Mouse (Mus musculus) liver, embryonic 12.5 days (tissue): ENCODE data around the gene Cd79a. TPM values are rescaled to one million over a fixed set of nuclear protein-coding genes. Genes with fewer than 3 reads are reported as not detected.
A peak's percentile ranks its signal among the peaks of the same experiment; 100 is the strongest.

ENCODE experiments used
- ATAC-seq: fragments of 200-750 bp; cut with Nextera tagmentation; 2 replicates; pipeline ENCODE4 v1.8.0; 2017; ENCODE audit warnings: moderate number of reproducible peaks, mild to moderate bottlenecking, moderate library complexity
- H3K27ac ChIP-seq: fragments of 300-500 bp; sonication (generic); 2 replicates; pipeline ENCODE4 v1.5.1; 2016; ENCODE audit warnings: mild to moderate bottlenecking
- H3K27me3 ChIP-seq: fragments of 300-500 bp; sonication (generic); replicated peaks from 2 replicates; pipeline ENCODE4 v1.6.1; 2016; ENCODE audit warnings: mild to moderate bottlenecking, moderate library complexity
- H3K36me3 ChIP-seq: fragments of 300-500 bp; sonication (generic); 2 replicates; pipeline ENCODE4 v1.6.1; 2016; ENCODE audit warnings: mild to moderate bottlenecking, moderate library complexity
- H3K4me1 ChIP-seq: fragments of 300-500 bp; sonication (generic); 2 replicates; pipeline ENCODE4 v1.6.1; 2016
- H3K4me2 ChIP-seq: fragments of 300-500 bp; sonication (generic); 2 replicates; pipeline ENCODE4 v1.6.1; 2016; ENCODE audit warnings: mild to moderate bottlenecking, moderate library complexity
- H3K4me3 ChIP-seq: fragments of 300-500 bp; sonication (generic); 2 replicates; pipeline ENCODE4 v1.5.1; 2016; ENCODE audit warnings: mild to moderate bottlenecking, moderate library complexity
- H3K9ac ChIP-seq: fragments of 300-500 bp; sonication (generic); 2 replicates; pipeline ENCODE4 v1.6.1; 2016; ENCODE audit warnings: mild to moderate bottlenecking, moderate library complexity
- H3K9me3 ChIP-seq: fragments of 300-500 bp; sonication (generic); replicated peaks from 2 replicates; pipeline ENCODE4 v1.6.1; 2016; ENCODE audit warnings: mild to moderate bottlenecking, moderate library complexity
- WGBS: fragments of 180-500 bp; shearing (Covaris S2); methylation state at CpG from one replicate; pipeline ENCODE4 v1.1.7; 2016; ENCODE audit not compliant: insufficient replicate concordance; 5-methylcytosine and 5-hydroxymethylcytosine counted together
- polyA plus RNA-seq: library from polyadenylated mRNA; unstranded; fragments of >200 nt; fragmentation: Nextera tagmentation; extraction: Ambion mirVana; gene quantifications from 2 replicates; pipeline ENCODE4 v1.2.1, GENCODE M21; 2016

Cd79a gene
- polyA plus RNA-seq, 1 experiment from 2014 or later = not detected

DNA sequence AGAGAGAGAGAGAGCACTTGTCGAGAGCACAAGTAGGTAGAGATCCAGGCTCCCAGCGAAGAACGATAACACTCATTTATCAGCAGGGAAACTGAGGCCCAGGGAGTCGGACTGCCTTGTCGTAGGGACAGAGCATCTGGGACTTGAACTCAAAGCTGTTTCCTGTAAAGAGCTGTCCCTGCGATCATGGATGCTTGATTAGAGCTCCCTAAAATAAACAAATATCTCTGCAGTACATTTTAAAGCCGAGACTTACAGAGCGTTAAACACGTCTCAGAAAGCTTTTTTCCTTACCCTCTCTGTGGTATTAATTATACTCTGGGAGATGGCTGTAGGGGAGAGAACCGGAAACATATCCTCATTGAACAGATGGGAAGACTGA is 6.3 kb downstream of the Cd79a start:
- Histone ChIP-seq H3K4me2 (peak overlapping the region; percentile 91), H3K36me3 (peaks cover 11% of the 10 kb centered on the region), H3K27me3 (no peaks in the 10 kb centered on the region), H3K4me3 (peak overlapping the region; percentile 76), H3K27ac (peak overlapping the region; percentile 90), H3K9me3 (no peaks in the 10 kb centered on the region), H3K9ac (peak overlapping the region; percentile 75), H3K4me1 (peaks cover 64% of the 10 kb centered on the region)
- ATAC-seq = no peak
- WGBS = 12% methylated on average over 10 of the region's 10 CpGs

- peaks cover 17% of the 10 kb centered on the region for H3K36me3 ChIP-seq
- peak overlapping the region; percentile 87 for H3K9ac ChIP-seq
- ATAC-seq = peak; percentile 94
- peak overlapping the region; percentile 90 for H3K27ac ChIP-seq
- no peaks in the 10 kb centered on the region for H3K9me3 ChIP-seq
- H3K27me3 ChIP-seq = no peaks in the 10 kb centered on the region
- peaks cover 64% of the 10 kb centered on the region for H3K4me1 ChIP-seq
- 1% methylated on average over 30 of the region's 30 CpGs for WGBS
- H3K4me2 ChIP-seq = peak overlapping the region; percentile 91
- H3K4me3 ChIP-seq = peak overlapping the region; percentile 76
Observed at GRCm38 (mm10) chr7:24904070-24904483, 6.9 kb downstream of the Cd79a start.

DNA sequence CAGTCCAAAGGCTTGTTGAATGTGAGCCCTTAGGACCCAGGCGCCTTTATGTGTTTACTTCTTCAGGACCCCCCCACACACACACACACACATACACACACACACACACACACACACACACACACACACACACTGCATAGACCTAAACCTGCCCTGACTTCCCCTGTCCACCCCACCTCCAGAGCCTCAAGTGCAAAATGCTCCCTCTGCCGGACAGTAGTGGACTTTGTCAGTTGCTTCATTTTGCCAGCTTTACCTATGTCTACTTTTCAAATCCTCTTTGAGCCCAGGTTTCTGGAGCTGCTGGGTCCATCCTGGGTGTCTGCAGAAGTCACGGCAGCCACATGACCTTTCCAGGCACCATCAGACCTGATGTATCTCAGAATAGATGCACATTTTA is 7.8 kb downstream of the Cd79a start:
- H3K36me3 ChIP-seq = peaks cover 25% of the 10 kb centered on the region
- H3K4me1 ChIP-seq = peaks cover 64% of the 10 kb centered on the region
- H3K9ac ChIP-seq = peak overlapping the region; percentile 87
- ATAC-seq = 0 out of 2 replicates have a peak, but pooled peaks have one; percentile 16
- 9% methylated on average over 3 of the region's 3 CpGs for WGBS
- H3K4me3 ChIP-seq = peak overlapping the region; percentile 76
- peak overlapping the region; percentile 91 for H3K4me2 ChIP-seq
- H3K27ac ChIP-seq = peak overlapping the region; percentile 90
- no peaks in the 10 kb centered on the region for H3K9me3 ChIP-seq
- no peaks in the 10 kb centered on the region for H3K27me3 ChIP-seq

GRCm38 (mm10) chr7:24906551-24906950 is 9.4 kb downstream of the Cd79a start:
- peaks cover 34% of the 10 kb centered on the region for H3K36me3 ChIP-seq
- 22% methylated on average over 6 of the region's 6 CpGs for WGBS
- no peaks in the 10 kb centered on the region for H3K27me3 ChIP-seq
- ATAC-seq = no peak
- peak overlapping the region; percentile 91 for H3K4me2 ChIP-seq
- no peaks in the 10 kb centered on the region for H3K9me3 ChIP-seq
- peak overlapping the region; percentile 32; the same call in 1 of the 2 replicates for H3K9ac ChIP-seq
- H3K4me3 ChIP-seq = no peak overlapping the region
- H3K4me1 ChIP-seq = peaks cover 56% of the 10 kb centered on the region
- H3K27ac ChIP-seq = 0 out of 2 replicates have a peak overlapping the region, but pooled peaks have one; percentile 52

DNA sequence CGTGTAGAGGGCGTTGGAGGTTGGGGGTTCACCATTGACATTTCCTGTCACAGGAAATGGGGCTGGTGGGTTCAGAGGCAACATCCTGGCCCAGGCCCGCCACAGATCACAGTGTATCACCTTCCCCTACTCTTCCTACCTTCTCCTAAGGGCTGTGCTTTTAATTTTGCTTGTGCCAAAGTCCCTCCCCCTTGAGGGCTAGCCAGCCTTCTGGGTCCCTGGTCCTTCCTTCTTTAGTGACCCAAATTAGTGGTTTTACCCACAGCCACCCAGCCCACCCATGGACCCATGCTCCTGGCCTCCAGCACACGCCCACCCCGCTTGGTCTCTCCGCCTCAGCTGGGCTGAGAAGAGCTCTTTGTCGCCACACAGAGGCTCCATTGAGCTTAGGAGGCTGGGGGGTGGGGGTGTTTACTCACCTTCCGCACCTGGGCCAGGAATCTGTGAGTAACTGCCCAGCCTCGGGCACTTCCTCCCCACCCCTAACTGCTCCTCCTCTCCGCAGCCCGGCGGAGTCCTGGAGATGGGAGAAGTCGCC is 10.1 kb downstream of the Cd79a start:
- 32% methylated on average over 13 of the region's 13 CpGs for WGBS
- no peak overlapping the region for H3K27ac ChIP-seq
- no peak overlapping the region for H3K4me3 ChIP-seq
- H3K4me1 ChIP-seq = peaks cover 48% of the 10 kb centered on the region
- no peak overlapping the region for H3K9ac ChIP-seq
- peak overlapping the region; percentile 91 for H3K4me2 ChIP-seq
- H3K36me3 ChIP-seq = peaks cover 39% of the 10 kb centered on the region
- no peak for ATAC-seq
- no peaks in the 10 kb centered on the region for H3K9me3 ChIP-seq
- no peaks in the 10 kb centered on the region for H3K27me3 ChIP-seq

DNA sequence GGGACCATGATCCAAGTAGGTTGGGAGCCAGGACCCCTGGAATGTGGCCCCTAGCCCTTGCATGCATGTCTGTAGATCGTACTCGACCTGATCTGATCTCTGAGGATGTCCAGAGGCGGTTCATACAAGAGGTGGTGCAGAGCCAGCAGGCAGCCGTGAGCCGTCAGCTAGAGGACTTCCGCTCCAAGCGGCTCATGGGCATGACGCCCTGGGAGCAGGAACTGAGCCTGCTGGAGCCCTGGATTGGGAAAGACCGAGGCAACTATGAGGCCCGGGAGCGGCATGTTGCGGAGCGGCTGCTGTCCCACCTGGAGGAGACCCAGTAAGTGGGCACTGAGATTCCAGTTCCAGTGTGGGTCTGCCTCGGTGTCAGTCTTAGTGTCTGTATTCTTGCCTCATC is 15.3 kb downstream of the Cd79a start:
- peaks cover 5% of the 10 kb centered on the region for H3K4me1 ChIP-seq
- H3K4me2 ChIP-seq = no peak overlapping the region
- H3K9me3 ChIP-seq = no peaks in the 10 kb centered on the region
- 86% methylated on average over 14 of the region's 14 CpGs for WGBS
- no peak overlapping the region for H3K4me3 ChIP-seq
- H3K27me3 ChIP-seq = no peaks in the 10 kb centered on the region
- peaks cover 63% of the 10 kb centered on the region for H3K36me3 ChIP-seq
- no peak for ATAC-seq
- no peak overlapping the region for H3K9ac ChIP-seq
- H3K27ac ChIP-seq = no peak overlapping the region

DNA sequence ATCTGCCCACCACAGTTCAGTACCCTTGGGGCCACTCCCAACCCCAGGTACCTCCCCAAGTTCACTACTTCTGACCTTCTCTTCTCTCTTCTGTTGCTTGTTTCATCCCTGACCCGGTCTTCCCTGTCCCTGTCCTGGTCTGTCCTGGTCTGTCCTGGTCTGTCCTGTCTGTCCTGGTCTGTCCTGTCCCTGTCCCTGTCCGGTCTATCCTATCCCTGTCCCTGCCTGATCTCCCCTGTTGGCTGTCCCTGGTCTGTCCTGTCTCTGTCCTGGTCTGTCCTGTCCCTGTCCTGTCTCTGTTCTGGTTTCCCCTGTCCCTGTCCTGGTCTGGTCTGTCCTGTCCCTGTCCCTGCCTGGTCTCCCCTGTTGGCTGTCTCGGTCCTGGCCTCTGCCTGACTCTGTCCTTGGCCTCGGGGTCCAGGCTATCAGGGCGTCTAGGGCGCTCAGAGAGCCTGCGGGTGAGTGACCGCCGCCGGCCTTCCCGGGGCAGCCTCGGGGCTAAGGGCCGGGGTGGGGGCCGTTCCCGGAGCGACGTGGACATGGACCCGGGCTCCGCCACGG is 21.7 kb downstream of the Cd79a start:
- peaks cover 73% of the 10 kb centered on the region for H3K36me3 ChIP-seq
- no peak for ATAC-seq
- WGBS = 84% methylated on average over 20 of the region's 20 CpGs

DNA sequence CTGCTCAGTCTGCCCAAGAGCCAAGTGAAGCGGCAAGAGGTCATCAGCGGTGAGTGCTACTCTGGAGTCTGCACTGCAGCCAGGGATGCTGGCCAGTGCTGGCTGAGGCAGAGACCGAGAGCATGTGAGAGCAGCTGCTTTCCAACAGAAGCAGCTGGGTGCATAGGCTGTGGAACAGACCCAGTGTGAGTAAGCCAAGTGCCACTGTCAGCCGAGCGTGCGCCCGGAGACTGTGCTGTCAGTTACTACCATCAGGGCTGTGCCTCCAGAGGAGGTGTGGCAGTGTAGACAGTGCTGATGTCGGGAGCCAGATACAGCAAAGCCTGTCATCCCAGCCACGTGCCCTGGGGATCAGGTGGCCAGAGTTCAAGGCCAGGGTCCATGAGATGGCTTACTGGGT is 22.5 kb downstream of the Cd79a start:
- ATAC-seq = no peak
- Histone ChIP-seq H3K36me3 (peaks cover 82% of the 10 kb centered on the region), H3K4me1 (no peaks in the 10 kb centered on the region), H3K9me3 (no peaks in the 10 kb centered on the region), H3K27me3 (no peaks in the 10 kb centered on the region), H3K4me2 (no peak overlapping the region), H3K4me3 (no peak overlapping the region), H3K9ac (no peak overlapping the region), H3K27ac (no peak overlapping the region)
- 83% methylated on average over 9 of the region's 9 CpGs for WGBS

More for the DNA sequence above, 21.7 kb downstream of the Cd79a start:
- Histone ChIP-seq H3K9ac (no peak overlapping the region), H3K9me3 (no peaks in the 10 kb centered on the region), H3K27ac (no peak overlapping the region), H3K4me1 (no peaks in the 10 kb centered on the region), H3K27me3 (no peaks in the 10 kb centered on the region), H3K4me3 (no peak overlapping the region), H3K4me2 (no peak overlapping the region)

DNA sequence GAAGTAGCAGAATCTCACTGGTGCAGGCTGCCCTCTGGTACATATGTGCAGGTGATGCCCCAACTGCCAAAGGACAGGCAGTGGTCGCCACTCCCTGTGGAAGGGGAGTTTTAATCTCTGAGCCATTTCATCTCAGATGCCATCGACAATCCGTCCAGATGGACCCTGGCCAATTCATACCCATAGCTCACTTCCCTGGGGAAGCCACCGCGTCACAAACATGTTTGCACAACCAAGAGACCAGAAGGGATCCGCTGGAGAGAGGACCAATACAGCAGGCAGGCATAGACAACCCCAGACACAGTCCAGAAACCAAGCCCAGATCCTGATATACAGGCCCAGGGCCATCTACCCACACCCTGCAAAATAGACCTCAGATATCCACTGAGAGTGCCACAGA is 33.3 kb downstream of the Cd79a start:
- no peaks in the 10 kb centered on the region for H3K9me3 ChIP-seq
- 54% methylated on average over 6 of the region's 6 CpGs for WGBS
- no peak for ATAC-seq
- H3K9ac ChIP-seq = no peak overlapping the region
- H3K36me3 ChIP-seq = peaks cover 20% of the 10 kb centered on the region
- H3K4me3 ChIP-seq = no peak overlapping the region
- no peak overlapping the region for H3K4me2 ChIP-seq
- H3K27ac ChIP-seq = no peak overlapping the region
- no peaks in the 10 kb centered on the region for H3K4me1 ChIP-seq
- H3K27me3 ChIP-seq = peaks cover 82% of the 10 kb centered on the region

DNA sequence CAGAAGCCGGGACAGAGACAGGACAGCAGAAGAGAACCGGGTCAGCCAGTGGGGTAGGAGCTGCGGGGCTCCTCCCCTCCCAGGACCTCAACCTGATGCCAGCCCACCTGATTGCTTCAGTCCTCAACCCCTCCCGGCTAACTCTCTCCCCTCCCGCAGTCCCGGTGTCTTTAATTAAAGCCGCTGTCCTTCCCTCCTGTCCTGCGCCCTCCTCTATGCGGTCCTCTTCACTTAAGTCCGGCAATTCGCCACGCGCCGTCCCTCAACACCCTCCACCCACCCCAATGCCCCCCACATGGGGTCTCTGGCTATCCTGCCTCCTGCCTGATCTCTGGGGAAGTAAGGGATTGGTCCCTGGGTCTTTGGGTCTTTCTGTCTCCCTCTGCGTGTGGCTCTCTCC is 34.5 kb downstream of the Cd79a start:
- H3K36me3 ChIP-seq = peaks cover 9% of the 10 kb centered on the region
- no peak for ATAC-seq
- WGBS = 2% methylated on average over 15 of the region's 15 CpGs
- no peak overlapping the region for H3K9ac ChIP-seq
- H3K27ac ChIP-seq = no peak overlapping the region
- H3K27me3 ChIP-seq = peaks cover 93% of the 10 kb centered on the region
- no peak overlapping the region for H3K4me2 ChIP-seq
- H3K4me3 ChIP-seq = no peak overlapping the region
- no peaks in the 10 kb centered on the region for H3K9me3 ChIP-seq
- no peaks in the 10 kb centered on the region for H3K4me1 ChIP-seq

- H3K4me2 ChIP-seq = no peak overlapping the region
- no peaks in the 10 kb centered on the region for H3K36me3 ChIP-seq
- H3K9ac ChIP-seq = no peak overlapping the region
- peaks cover 99% of the 10 kb centered on the region for H3K27me3 ChIP-seq
- H3K4me3 ChIP-seq = no peak overlapping the region
- no peaks in the 10 kb centered on the region for H3K9me3 ChIP-seq
- H3K4me1 ChIP-seq = peaks cover 8% of the 10 kb centered on the region; the same call in 1 of the 2 replicates
- no peak overlapping the region for H3K27ac ChIP-seq
- no peak for ATAC-seq
- 5% methylated on average over 6 of the region's 6 CpGs for WGBS
Observed at GRCm38 (mm10) chr7:24943641-24944040, 46.5 kb downstream of the Cd79a start.

GRCm38 (mm10) chr7:24944257-24944950 is 47.2 kb downstream of the Cd79a start, which contains the start of gene Gm4881:
Gm4881 (minus strand) TSS chr7:24944494.
- H3K4me3 ChIP-seq = peak within 1 kb of the TSS; percentile 30
- peaks cover 99% of the 10 kb centered on the region for H3K27me3 ChIP-seq
- ATAC-seq = no peak
- no peak within 1 kb of the TSS for H3K9ac ChIP-seq
- H3K27ac ChIP-seq = no peak within 1 kb of the TSS
- no peaks in the 10 kb centered on the region for H3K9me3 ChIP-seq
- peaks cover 8% of the 10 kb centered on the region; the same call in 1 of the 2 replicates for H3K4me1 ChIP-seq
- H3K36me3 ChIP-seq = no peaks in the 10 kb centered on the region
- peak within 1 kb of the TSS; percentile 58 for H3K4me2 ChIP-seq
- 1% methylated on average over 63 of the region's 72 CpGs for WGBS
